Mouse (Mus musculus) stomach, postnatal 0 days (tissue): ENCODE measurements at regions not wholly inside any gene's neighbourhood (a gene's known extent, or its start where the extent isn't known, plus 50 kb on each side); places are given as distances from the start of the nearest gene placed in this dataset.

Experiments used
- CTCF ChIP-seq: IDR thresholded peaks from 2 replicates; pipeline ENCODE4 v1.5.1; 2016; ENCODE audit warnings: antibody characterized with exemption, low read depth, mild to moderate bottlenecking, moderate library complexity
- EP300 ChIP-seq: optimal IDR thresholded peaks from 2 replicates; pipeline ENCODE3; 2016; ENCODE audit warnings: antibody characterized with exemption

DNA sequence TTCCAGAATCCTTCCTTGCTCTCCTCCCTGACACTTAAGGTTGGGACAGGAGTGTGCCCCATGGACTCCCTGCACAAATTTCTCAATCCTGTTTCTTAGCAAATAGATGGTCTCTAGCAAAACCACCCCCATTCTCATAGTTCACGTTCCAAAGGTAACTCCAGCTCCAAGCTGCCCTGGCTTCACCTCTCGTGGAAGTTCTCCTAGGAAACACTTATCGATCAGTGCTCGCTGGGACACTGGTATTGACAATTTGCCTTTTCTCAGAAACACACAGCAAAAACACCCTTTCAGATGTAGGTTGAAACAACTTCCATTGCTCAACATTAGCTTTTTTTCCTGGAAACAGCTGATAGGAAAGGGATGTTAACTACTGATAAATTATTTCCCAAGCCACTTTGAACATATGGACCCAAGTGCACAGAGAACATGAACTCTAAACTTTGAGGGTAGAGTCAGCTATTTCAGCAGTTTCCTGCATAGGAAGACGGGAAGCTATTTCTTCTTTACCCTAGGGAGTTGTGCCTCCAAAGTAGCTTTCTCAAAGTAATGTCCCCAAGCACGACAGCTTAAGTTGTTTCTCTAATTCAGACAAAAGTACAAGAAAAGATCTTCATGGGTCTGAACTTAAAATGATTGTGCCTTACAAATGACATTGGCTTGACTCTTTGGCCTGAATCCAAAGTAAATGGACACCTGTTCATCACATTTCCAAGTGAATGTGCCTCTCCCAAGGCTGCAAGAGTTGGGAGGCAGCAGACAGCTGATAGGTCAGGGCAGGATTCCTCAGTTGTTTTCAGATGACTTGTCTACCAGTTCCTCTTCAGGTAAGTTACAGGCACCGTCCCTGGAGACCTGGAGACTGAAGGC lies 102.4 kb downstream of the Foxa2 start:
- TF ChIP-seq CTCF (no peak), EP300 (no peak)
